Mouse (Mus musculus) heart, postnatal 0 days (tissue): ENCODE results near the gene Fgd1.

Experiments used
- CTCF ChIP-seq: IDR thresholded peaks from 2 replicates; pipeline ENCODE4 v1.5.1; 2016; ENCODE audit warnings: antibody characterized with exemption, control low read depth, low read depth
- EP300 ChIP-seq: IDR thresholded peaks from 2 replicates; pipeline ENCODE4 v1.6.1; 2016; ENCODE audit warnings: antibody characterized with exemption, low read depth

DNA sequence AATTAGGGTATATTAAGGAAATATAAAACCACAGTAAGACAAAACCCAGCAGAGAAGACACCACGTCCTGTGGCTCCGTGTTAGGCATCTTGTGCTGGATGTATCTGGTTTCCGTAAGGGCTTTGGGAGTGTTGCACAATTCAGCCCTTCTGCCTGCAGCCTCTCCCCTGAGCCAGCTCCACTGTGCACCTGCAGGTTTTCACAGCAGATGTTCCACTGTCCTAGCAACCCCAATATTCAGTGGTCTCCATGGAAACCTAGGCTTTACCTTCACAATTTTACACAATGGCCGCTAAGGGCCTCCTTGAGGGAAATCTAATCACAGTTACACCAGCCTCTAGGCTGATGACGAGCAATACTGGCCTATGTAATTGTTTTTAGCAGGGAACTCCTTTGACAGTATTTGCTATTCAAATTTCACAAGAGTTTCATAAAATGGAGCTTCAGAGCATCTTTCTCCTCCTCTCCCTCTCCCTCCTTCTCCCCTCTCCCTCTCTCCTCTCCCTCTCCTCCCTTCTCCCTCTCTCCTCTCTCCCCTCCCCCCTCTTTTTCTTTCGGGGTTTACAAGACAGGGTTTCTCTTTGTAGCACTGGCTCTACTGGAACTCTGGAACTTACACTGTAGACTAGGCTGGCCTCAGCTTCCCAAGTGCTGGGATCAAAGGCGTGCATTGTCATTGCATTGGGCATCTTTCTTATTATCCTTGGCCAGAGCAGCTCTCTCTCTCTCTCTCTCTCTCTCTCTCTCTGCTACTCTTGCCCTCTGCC, 61.5 kb downstream of the Fgd1 start:
- TF ChIP-seq CTCF (no peak), EP300 (no peak)
